Mouse (Mus musculus): ENCODE measurements around the gene Actr5.

The Actr5 gene

DNA sequence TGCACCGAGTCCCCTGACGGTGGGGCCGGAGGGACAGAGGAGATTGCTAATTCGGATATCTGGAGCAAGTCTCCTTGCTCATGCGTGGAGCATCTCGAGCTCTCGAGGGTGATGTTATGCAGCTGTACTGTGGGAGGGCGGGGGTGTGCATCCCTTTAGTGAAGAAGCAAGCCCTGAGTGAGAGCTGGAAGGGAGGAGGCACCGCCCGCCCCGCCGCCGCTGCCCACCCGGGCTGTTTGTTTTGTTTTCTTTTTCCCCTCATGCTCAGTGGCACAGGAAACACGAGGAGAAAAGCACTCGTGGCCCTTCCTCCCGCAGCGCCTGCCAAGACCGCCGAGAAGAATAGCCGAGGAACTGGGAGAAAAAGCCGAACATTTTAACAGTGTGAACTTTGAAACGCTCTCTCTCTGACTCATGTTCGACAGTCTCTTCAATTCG lies 63.1 kb downstream of the Actr5 start:
- DNase-seq (ENCODE audit: low spot score in 2 of 2) = peak; percentile 49 to 64
